Mouse (Mus musculus): ENCODE data around the gene Auts2. TPM values are rescaled to one million over a fixed set of nuclear protein-coding genes. Genes with fewer than 3 reads are reported as not detected.

The Auts2 gene
- polyA plus RNA-seq, 1 experiment, result 0.01 TPM

DNA sequence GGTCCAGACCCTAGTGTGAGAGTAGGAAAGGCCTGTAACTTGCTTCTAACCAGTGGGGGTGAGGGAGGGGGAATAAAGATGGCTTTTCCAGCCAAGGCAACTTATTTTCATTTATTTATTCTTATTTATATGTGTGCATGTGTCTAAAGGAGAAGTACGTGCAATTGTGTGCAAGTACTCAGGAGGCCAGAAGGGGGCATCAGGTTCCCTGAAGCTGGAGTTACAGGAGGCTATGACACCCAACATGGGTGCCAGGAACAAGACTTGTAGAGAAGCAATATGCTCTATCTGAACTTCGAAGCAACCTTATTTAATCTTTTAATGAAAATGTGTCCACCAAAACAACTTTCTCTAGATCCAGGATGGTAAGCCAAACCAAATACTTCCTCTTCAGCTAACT is 39.7 kb downstream of the Auts2 start:
- no peaks in the 10 kb centered on the region for H3K27me3 ChIP-seq (ENCODE audit: control insufficient read depth)
- H3K4me1 ChIP-seq (ENCODE audit: control insufficient read depth), result no peaks in the 10 kb centered on the region
- TF ChIP-seq GATA1 (IDR thresholded peaks at IDR 0.05; ENCODE audit: low read length), result no peak
- TF ChIP-seq TAL1 (IDR thresholded peaks at IDR 0.05; ENCODE audit: low read length), result no peak
- H3K36me3 ChIP-seq (ENCODE audit: control insufficient read depth), result no peaks in the 10 kb centered on the region
- H3K4me3 ChIP-seq (replicated peaks), result no peak overlapping the region
- H3K9me3 ChIP-seq (ENCODE audit: control insufficient read depth, low read length), result no peaks in the 10 kb centered on the region

GRCm38 (mm10) chr5:132502036-132502435 is 41.1 kb downstream of the Auts2 start:
- no peaks in the 10 kb centered on the region for H3K4me1 ChIP-seq (ENCODE audit: control insufficient read depth)
- no peaks in the 10 kb centered on the region for H3K36me3 ChIP-seq (ENCODE audit: control insufficient read depth)
- no peak overlapping the region for H3K4me3 ChIP-seq (replicated peaks)
- H3K27me3 ChIP-seq (ENCODE audit: control insufficient read depth), result no peaks in the 10 kb centered on the region
- TF ChIP-seq TAL1 (IDR thresholded peaks at IDR 0.05; ENCODE audit: low read length), result no peak
- TF ChIP-seq GATA1 (IDR thresholded peaks at IDR 0.05; ENCODE audit: low read length), result no peak
- no peaks in the 10 kb centered on the region for H3K9me3 ChIP-seq (ENCODE audit: control insufficient read depth, low read length)

DNA sequence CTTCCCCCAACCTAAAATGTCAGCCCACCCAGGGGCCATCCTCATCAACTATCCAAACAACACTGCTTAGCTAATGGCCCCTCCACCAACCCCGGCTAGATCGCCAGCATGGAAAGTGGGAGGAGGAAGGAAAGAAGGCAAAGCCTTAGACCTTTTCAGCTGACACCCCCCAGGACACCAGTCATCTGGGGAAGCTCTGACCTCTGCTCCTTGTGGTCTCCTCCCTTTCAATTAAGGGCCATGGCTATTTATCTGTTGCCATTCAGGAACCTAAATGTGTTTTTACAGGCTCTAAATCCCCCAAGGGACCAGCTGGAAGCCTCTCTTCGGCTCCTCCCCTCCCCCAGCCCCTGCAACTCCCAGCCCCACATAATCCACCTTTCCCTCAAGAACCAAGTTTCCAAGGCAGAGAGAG is 42.3 kb downstream of the Auts2 start:
- TF ChIP-seq TAL1 (IDR thresholded peaks at IDR 0.05; ENCODE audit: low read length) (no peak), GATA1 (IDR thresholded peaks at IDR 0.05; ENCODE audit: low read length) (no peak)
- Histone ChIP-seq H3K4me3 (replicated peaks) (no peak overlapping the region), H3K36me3 (ENCODE audit: control insufficient read depth) (no peaks in the 10 kb centered on the region), H3K27me3 (ENCODE audit: control insufficient read depth) (no peaks in the 10 kb centered on the region), H3K9me3 (ENCODE audit: control insufficient read depth, low read length) (no peaks in the 10 kb centered on the region), H3K4me1 (ENCODE audit: control insufficient read depth) (no peaks in the 10 kb centered on the region)

GRCm38 (mm10) chr5:132498896-132499295 is 44.2 kb downstream of the Auts2 start:
- Histone ChIP-seq H3K27me3 (ENCODE audit: control insufficient read depth) (no peaks in the 10 kb centered on the region), H3K36me3 (ENCODE audit: control insufficient read depth) (no peaks in the 10 kb centered on the region), H3K4me3 (replicated peaks) (no peak overlapping the region), H3K4me1 (ENCODE audit: control insufficient read depth) (no peaks in the 10 kb centered on the region), H3K9me3 (ENCODE audit: control insufficient read depth, low read length) (no peaks in the 10 kb centered on the region)
- TF ChIP-seq GATA1 (IDR thresholded peaks at IDR 0.05; ENCODE audit: low read length) (no peak), TAL1 (IDR thresholded peaks at IDR 0.05; ENCODE audit: low read length) (no peak)

DNA sequence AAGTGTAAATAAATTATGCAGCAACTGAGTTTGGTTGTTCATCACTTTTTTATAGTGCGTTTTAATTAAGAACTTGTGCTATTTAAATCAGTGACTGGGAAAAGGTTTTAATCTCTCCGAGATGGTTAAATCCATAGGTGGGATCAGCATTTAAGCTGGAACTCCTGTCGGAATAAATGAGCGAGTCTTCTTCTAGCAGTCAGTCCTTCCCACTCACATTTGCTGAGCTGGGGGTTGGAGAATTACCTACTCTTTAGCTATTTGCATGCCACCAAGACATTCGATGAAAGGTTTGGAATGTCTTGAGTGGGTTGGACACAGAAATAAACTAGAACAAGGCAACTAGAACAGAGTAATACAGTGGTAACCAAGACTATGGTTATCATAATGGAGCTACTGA is 45.1 kb downstream of the Auts2 start:
- H3K4me3 ChIP-seq (replicated peaks), result no peak overlapping the region
- TF ChIP-seq GATA1 (IDR thresholded peaks at IDR 0.05; ENCODE audit: low read length) (no peak), TAL1 (IDR thresholded peaks at IDR 0.05; ENCODE audit: low read length) (no peak)
- H3K36me3 ChIP-seq (ENCODE audit: control insufficient read depth), result no peaks in the 10 kb centered on the region
- H3K27me3 ChIP-seq (ENCODE audit: control insufficient read depth), result no peaks in the 10 kb centered on the region
- H3K4me1 ChIP-seq (ENCODE audit: control insufficient read depth), result no peaks in the 10 kb centered on the region
- H3K9me3 ChIP-seq (ENCODE audit: control insufficient read depth, low read length), result no peaks in the 10 kb centered on the region

DNA sequence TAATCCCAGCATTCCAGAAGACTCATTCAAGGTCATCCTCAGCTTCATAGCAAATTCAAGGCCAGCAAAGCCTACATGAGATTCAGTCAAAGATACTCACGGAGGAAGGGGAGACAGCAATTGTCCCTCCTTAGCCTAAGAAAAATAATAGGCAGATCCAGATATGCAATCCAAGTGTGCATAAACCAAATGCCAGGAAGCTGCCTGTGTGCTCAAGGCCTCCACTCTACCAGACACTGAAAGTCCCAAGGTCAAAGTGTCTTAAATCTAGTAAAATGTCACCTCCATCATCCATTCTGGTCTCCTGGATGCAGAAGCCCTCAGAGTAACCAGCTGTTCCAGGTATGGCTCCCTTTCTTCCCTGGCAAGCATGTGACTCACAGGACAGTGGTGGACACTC is 50.4 kb downstream of the Auts2 start:
- H3K36me3 ChIP-seq (ENCODE audit: control insufficient read depth), result no peaks in the 10 kb centered on the region
- TF ChIP-seq GATA1 (IDR thresholded peaks at IDR 0.05; ENCODE audit: low read length) (no peak), TAL1 (IDR thresholded peaks at IDR 0.05; ENCODE audit: low read length) (no peak)
- no peak overlapping the region for H3K4me3 ChIP-seq (replicated peaks)
- H3K9me3 ChIP-seq (ENCODE audit: control insufficient read depth, low read length), result no peaks in the 10 kb centered on the region
- H3K4me1 ChIP-seq (ENCODE audit: control insufficient read depth), result no peaks in the 10 kb centered on the region
- H3K27me3 ChIP-seq (ENCODE audit: control insufficient read depth), result no peaks in the 10 kb centered on the region

- H3K36me3 ChIP-seq (ENCODE audit: control insufficient read depth), result no peaks in the 10 kb centered on the region
- H3K4me1 ChIP-seq (ENCODE audit: control insufficient read depth), result no peaks in the 10 kb centered on the region
- H3K9me3 ChIP-seq (ENCODE audit: control insufficient read depth, low read length), result no peaks in the 10 kb centered on the region
- H3K27me3 ChIP-seq (ENCODE audit: control insufficient read depth), result no peaks in the 10 kb centered on the region
- TF ChIP-seq TAL1 (IDR thresholded peaks at IDR 0.05; ENCODE audit: low read length) (no peak), GATA1 (IDR thresholded peaks at IDR 0.05; ENCODE audit: low read length) (no peak)
- no peak overlapping the region for H3K4me3 ChIP-seq (replicated peaks)
Observed at GRCm38 (mm10) chr5:132492040-132492439, 51.1 kb downstream of the Auts2 start.

DNA sequence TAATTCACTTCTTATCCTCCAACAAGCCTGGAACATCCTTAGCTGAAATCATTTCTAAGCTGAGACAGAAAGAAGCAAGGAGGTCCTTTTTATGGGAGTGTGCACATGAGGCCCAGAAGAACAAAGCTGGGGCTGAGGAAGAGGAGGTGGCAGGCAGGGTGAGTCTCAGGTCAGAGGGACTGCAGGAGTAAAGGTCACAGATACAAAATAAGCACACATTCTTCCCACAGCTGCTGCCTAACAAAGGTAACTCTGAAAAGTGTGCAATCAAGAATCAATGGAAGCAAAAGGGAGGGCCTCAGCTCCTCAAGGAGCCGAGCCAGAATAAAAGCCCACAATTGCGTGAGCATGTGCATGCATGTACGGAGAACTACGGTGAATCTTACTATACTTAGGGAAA is 51.6 kb downstream of the Auts2 start:
- Histone ChIP-seq H3K9me3 (ENCODE audit: control insufficient read depth, low read length) (no peaks in the 10 kb centered on the region), H3K4me1 (ENCODE audit: control insufficient read depth) (no peaks in the 10 kb centered on the region), H3K36me3 (ENCODE audit: control insufficient read depth) (no peaks in the 10 kb centered on the region), H3K4me3 (replicated peaks) (no peak overlapping the region), H3K27me3 (ENCODE audit: control insufficient read depth) (no peaks in the 10 kb centered on the region)
- TF ChIP-seq TAL1 (IDR thresholded peaks at IDR 0.05; ENCODE audit: low read length), result no peak
- TF ChIP-seq GATA1 (IDR thresholded peaks at IDR 0.05; ENCODE audit: low read length), result no peak

GRCm38 (mm10) chr5:132490326-132490725 is 52.8 kb downstream of the Auts2 start:
- TF ChIP-seq GATA1 (IDR thresholded peaks at IDR 0.05; ENCODE audit: low read length) (no peak), TAL1 (IDR thresholded peaks at IDR 0.05; ENCODE audit: low read length) (no peak)
- Histone ChIP-seq H3K27me3 (ENCODE audit: control insufficient read depth) (no peaks in the 10 kb centered on the region), H3K36me3 (ENCODE audit: control insufficient read depth) (no peaks in the 10 kb centered on the region), H3K4me3 (replicated peaks) (no peak overlapping the region), H3K9me3 (ENCODE audit: control insufficient read depth, low read length) (no peaks in the 10 kb centered on the region), H3K4me1 (ENCODE audit: control insufficient read depth) (no peaks in the 10 kb centered on the region)

- TF ChIP-seq GATA1 (IDR thresholded peaks at IDR 0.05; ENCODE audit: low read length), result no peak
- TF ChIP-seq TAL1 (IDR thresholded peaks at IDR 0.05; ENCODE audit: low read length), result no peak
- Histone ChIP-seq H3K27me3 (ENCODE audit: control insufficient read depth) (no peaks in the 10 kb centered on the region), H3K4me3 (replicated peaks) (no peak overlapping the region), H3K9me3 (ENCODE audit: control insufficient read depth, low read length) (no peaks in the 10 kb centered on the region), H3K36me3 (ENCODE audit: control insufficient read depth) (no peaks in the 10 kb centered on the region), H3K4me1 (ENCODE audit: control insufficient read depth) (no peaks in the 10 kb centered on the region)
Observed at GRCm38 (mm10) chr5:132489736-132490313, 53.3 kb downstream of the Auts2 start.
